Mouse (Mus musculus) ovary, adult 2 months (tissue): Measurements from ENCODE around the gene Ccnb1ip1. TPM values are rescaled to one million over a fixed set of nuclear protein-coding genes. Genes with fewer than 3 reads are reported as not detected.

Experiments
- polyA plus RNA-seq: library from polyadenylated mRNA; depleted of rRNA; stranded (reverse); fragments of >200 nt; gene quantifications from 2 replicates; pipeline ENCODE4 v1.2.3, GENCODE M21; 2012; rRNA removed

Gene Ccnb1ip1
- polyA plus RNA-seq = 0.12 TPM in 1 of 2 replicates, not detected in the other

GRCm38 (mm10) chr14:50807487-50808072 lies at the start of gene Ccnb1ip1, which contains the start of gene Parp2:
Gene Ccnb1ip1 (minus strand): TSS chr14:50807732.
Gene Parp2 (plus strand): TSS chr14:50807841.

DNA sequence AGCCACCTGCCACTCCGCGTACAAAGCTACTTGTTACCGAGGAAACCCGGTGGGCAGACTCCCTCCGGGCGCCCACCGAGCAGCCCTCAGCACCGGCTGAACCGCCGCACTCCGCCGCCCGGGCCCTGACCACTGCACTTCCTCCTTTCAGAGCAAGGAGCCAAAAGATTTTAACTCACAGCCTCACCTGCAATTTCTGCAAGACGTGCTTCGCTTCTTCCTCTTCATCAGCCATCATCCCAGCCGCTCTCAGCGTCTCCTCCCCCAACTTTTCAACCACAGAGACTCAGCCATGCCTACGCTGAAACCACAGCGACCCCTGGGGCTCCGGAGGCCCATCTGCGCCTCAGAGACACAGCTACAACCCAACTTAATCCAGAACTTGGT lies 22.3 kb downstream of the Ccnb1ip1 start, which contains the start of gene Ttc5:
Ttc5 (minus strand) TSS at position 269 of the 387 bp plus-strand sequence.

DNA sequence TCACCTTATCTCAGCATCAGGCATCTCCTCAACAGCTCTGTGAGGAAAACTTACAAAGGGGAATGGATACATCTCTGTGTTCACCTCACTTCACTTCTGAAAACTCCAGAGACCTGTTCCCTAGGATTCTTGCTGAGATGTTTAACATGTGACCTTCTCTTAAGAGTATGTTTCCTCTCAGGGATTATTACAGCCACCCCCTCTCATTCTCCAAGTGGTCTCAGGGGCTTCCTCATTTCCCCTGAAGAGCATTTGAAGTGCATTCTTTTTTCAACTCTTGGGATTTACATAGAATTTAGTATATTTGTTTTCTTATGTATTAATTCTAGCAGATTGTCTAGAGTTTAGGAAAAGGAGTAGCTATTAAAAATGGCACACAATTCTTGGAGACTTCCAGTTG lies 62.5 kb downstream of the Ccnb1ip1 start, which contains the start of gene Olfr749:
Olfr749 (minus strand) TSS at position 101 of the 400 bp plus-strand sequence.

Other genes starting within 250 kb of the Ccnb1ip1 start
- not detected in 2 replicates for gene Olfr744, start 192.9 kb downstream of the Ccnb1ip1 start, polyA plus RNA-seq
- gene Olfr745, start 168.3 kb downstream of the Ccnb1ip1 start, polyA plus RNA-seq = not detected in 2 replicates
- not detected in 2 replicates for gene Olfr746, start 160.6 kb downstream of the Ccnb1ip1 start, polyA plus RNA-seq
- gene Olfr747, start 114.5 kb downstream of the Ccnb1ip1 start, polyA plus RNA-seq = not detected in 2 replicates
- not detected in 2 replicates for gene Olfr748, start 100.4 kb downstream of the Ccnb1ip1 start, polyA plus RNA-seq
- gene Olfr749, start 62.6 kb downstream of the Ccnb1ip1 start, polyA plus RNA-seq = not detected in 2 replicates
- gene Ttc5, start 22.2 kb downstream of the Ccnb1ip1 start, polyA plus RNA-seq = 34.1 and 35.8 TPM in 2 replicates
- 9.4 and 12.8 TPM in 2 replicates for gene Parp2, start 109 bp upstream of the Ccnb1ip1 start, polyA plus RNA-seq
- 31.4 and 33.2 TPM in 2 replicates for gene Tep1, start 62.8 kb upstream of the Ccnb1ip1 start, polyA plus RNA-seq
- gene Klhl33, start 89.8 kb upstream of the Ccnb1ip1 start, polyA plus RNA-seq = 0.29 and 0.79 TPM in 2 replicates
- gene Osgep, start 117.2 kb upstream of the Ccnb1ip1 start, polyA plus RNA-seq = 182 and 229 TPM in 2 replicates
- 48.2 and 69.0 TPM in 2 replicates for gene Apex1, start 117.2 kb upstream of the Ccnb1ip1 start, polyA plus RNA-seq
- 108 and 127 TPM in 2 replicates for gene Pip4p1, start 123.1 kb upstream of the Ccnb1ip1 start, polyA plus RNA-seq
- 26.6 and 29.7 TPM in 2 replicates for gene Pnp, start 123.3 kb upstream of the Ccnb1ip1 start, polyA plus RNA-seq
- 2.0 TPM in 1 of 2 replicates, not detected in the other for gene Gm49342, start 136.8 kb upstream of the Ccnb1ip1 start, polyA plus RNA-seq
- gene Pnp2, start 148.3 kb upstream of the Ccnb1ip1 start, polyA plus RNA-seq = 0.19 and 0.47 TPM in 2 replicates
- 0.10 TPM in 1 of 2 replicates, not detected in the other for gene Rnase10, start 200.0 kb upstream of the Ccnb1ip1 start, polyA plus RNA-seq
- gene Rnase9, start 234.1 kb upstream of the Ccnb1ip1 start, polyA plus RNA-seq = not detected in 2 replicates
- not detected in 2 replicates for gene Rnase11, start 242.4 kb upstream of the Ccnb1ip1 start, polyA plus RNA-seq
- not detected in 2 replicates for gene Rnase12, start 249.9 kb upstream of the Ccnb1ip1 start, polyA plus RNA-seq